Mouse (Mus musculus): ENCODE results near the gene Cops6.
A peak's percentile ranks its signal among the peaks of the same experiment; 100 is the strongest.

The Cops6 gene

GRCm38 (mm10) chr5:138160842-138161665, at the start of gene Cops6:
Gene Cops6, plus strand, starts transcription at chr5:138161071.
- peak; percentile 97 for DNase-seq

DNA sequence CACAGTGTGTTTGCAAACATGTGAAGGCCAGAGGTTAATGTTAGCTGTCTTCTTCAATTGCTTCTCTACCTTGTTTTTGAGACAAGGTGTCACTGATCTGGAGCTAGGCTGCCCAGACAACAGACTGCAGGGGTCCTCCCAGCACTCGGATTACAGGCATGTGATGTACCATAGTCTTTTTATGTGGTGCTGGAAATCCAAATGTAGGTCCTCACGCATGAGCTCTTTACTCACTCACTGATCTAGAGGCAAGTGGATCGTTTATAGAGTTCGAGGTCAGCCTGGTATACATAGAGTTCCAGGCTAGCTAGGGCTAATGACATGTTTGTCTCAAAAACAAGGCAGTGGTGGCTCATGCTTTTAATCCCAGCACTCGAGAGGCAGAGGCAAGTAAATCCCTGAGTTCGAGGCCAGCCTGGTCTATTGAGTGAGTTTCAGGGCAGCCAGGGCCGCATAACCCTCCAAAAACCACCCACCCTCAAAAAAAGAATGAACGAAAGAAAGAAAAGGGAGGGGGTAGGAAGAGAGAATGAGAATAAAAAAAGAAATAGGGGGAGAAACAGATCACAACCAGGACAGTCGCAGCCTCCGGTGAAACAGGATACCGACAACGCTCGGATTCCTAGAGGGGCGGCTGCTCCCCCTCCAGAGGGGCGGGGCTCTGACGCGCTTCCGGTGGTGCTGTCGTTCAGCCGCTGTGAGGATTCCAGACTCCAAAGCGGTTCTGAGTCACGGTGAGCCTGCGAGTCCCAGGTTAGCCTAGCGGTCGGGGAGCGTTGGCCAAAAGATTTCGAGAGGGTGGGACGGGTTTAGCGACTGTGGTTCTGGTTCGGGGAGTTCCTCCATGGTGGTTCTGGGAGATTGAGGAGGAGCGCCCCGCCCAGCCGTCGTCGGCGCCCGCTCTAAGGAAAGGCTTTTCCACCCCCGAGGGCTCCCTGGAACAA, 44.3 kb upstream of the Cops6 start, which contains the start of gene Zscan21:
Gene Zscan21, plus strand, starts transcription at position 649 of the 944 bp plus-strand sequence.
- DNase-seq = peak; percentile 94

DNA sequence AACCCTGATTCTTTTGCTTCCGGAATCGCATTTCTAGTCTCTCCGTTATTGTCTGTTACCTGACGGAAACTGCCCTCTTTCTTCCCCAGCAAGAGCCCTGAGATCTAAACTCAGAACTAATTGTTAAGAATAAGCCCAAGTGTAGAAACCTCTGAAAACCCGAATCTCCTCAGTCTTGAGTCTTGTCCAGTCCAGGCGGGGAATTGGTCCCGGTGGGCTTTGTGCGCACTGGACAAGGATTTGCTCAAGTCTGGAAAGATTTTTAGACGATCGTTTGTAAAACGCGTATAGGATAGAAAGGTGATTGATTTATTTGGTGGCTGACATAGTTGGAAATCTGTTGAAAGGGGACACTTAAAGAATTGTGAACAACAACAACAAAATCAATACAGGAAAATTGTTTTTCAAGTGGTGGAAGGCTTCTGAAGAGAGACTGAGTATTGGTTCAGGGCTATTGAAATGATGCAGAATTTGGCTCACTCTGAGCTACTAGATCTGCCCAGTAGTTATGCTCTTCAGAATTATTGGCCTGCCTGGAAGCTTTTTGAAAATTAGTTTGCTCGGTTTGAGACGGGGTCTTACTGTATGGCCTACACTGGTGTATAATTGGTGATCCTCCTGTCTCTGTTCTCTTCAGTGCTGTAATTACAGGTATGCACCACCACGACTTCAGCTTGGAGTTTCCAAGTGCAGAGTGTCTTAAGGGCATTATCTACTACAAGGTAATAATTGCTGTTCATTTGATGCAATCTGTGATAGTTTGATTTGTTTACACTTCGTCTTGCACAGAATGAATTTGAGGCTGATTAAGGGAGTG, 43.5 kb upstream of the Cops6 start:
- DNase-seq = peak; percentile 15

DNA sequence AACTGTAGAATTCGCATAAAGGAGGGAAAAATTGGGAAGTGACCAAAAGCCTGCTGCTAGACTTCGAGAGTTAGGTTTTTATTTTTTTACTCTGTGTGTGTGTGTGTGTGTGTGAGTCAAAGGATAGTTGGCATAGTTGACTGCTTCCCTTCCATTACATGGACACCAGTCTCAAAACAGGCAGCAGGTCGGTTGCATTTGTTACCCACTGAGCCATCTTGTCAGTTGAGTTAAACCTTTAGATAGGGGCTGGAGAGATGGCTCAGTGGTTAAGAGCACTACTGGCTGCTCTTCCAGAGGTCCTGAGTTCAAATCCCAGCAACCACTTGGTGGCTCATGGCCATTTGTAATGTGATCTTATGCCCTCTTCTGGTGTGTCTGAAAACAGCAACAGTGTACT, 42.8 kb upstream of the Cops6 start:
- no peak for DNase-seq

DNA sequence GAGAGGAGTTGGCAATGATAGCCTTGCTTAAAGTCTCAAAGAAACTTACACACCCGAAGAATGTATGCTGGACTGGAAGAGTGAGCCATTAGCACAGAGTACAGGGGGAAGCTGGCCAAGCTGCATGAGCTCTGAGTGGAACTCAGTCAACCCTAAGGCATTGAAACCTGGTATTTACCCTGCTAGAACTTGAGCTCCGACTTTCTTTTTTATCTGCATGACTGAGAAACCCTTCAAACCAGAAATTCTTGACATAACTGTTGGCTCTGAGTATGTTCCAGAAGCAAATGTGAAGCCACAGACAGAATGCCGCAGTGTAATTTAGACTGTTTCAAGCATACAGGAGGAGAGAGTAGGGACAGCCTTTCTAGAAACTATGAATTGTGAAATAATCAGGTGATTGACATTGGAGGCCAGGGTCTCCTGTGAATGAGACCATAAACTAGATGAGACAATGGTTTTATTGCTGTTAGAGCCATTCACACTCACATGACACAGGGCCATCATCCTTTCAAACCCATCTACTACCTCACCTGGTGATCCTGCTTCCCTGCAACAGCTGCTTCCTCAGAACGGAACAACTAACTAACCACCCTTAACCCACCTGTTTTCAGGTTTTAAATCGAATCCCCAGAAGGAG, 28.3 kb upstream of the Cops6 start:
- DNase-seq = no peak

- DNase-seq = no peak
Measured at GRCm38 (mm10) chr5:138137257-138137656, 23.6 kb upstream of the Cops6 start.

GRCm38 (mm10) chr5:138137935-138138549, 22.8 kb upstream of the Cops6 start:
- DNase-seq = peak; percentile 73

GRCm38 (mm10) chr5:138138585-138138984, 22.3 kb upstream of the Cops6 start:
- DNase-seq = no peak

- no peak for DNase-seq
Measured at GRCm38 (mm10) chr5:138154390-138154789, 6.5 kb upstream of the Cops6 start.

DNA sequence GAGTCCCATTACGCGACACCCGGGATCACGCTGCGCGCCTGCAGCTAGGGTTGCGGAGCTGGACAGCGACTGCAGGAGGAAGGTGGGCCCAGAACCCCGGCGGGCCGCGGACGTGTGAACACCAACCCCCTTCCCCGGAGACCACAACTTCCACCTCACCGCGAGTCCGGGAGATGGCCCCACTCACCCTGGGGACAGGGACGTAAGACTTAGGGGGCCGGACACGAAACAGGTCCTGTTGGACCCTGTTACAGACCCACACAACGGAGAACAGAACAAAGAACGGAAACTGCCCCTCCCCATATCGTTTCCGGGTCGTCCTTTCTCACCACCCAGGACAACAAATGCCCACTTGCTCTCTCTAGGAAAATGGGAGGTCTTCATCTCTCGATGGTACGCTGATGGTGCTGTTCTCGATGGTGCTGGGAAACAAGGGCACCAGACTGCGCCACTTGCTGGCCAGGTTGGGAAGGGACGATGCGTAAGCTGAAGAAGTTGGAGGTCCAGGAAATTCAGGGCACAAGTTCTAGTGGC, 5.4 kb upstream of the Cops6 start, which contains the start of gene Zfp113:
Gene Zfp113, minus strand, starts transcription at position 302 of the 534 bp plus-strand sequence.
- peak; percentile 99 for DNase-seq

DNA sequence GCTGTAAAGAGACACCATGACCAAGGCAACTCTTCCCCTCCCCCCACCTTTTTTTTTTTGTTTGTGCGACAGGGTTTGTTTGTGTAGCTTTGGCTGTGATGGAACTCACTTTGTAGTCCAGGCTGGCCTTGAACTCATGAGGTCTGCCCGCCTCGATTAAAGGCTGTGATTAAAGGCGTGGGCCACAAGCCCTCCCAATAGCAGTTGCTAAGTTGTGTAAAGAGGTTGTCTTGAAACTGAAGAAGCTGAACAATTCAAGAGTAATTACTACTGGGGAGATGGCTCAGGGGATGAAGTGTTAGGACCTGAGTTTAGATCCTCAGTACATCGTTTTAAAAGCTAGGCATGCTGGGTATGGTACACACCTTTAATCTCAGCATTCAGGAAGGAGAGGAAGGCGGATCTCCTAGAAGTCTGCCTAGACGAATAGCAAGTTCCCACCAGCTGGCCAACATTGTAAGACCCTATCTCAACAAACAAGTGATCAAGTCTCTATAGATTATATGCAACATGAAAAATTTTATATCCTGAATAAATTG, 578 bp upstream of the Cops6 start:
- DNase-seq = no peak

- DNase-seq = no peak
Measured at GRCm38 (mm10) chr5:138163046-138163445, 2.2 kb downstream of the Cops6 start.

DNA sequence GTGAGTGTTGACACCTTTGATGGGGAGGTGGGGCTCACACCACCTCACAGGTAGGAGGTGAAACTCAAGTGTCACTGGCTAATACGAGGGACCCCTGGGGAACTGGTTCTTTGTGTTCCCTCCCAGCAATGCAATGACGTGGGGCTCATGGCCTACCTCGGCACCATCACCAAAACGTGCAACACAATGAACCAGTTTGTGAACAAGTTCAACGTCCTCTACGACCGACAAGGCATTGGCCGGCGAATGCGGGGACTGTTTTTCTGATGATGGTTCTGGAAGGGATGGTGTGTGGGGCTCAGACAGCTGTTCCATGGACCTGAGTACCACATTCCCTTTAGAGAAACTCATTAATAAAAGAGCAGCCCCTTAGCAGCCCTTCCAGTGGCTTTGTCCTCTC, 2.7 kb downstream of the Cops6 start:
- no peak for DNase-seq

GRCm38 (mm10) chr5:138165594-138165993, 4.7 kb downstream of the Cops6 start:
- DNase-seq = no peak

GRCm38 (mm10) chr5:138170936-138171561, 10.2 kb downstream of the Cops6 start:
- DNase-seq = peak; percentile 99

GRCm38 (mm10) chr5:138171695-138172491, 11.0 kb downstream of the Cops6 start, which contains the start of the genes Ap4m1 and Mcm7:
Gene Ap4m1, plus strand, starts transcription at chr5:138172002.
Gene Mcm7, minus strand, starts transcription at chr5:138172422.
- peak; percentile 99 for DNase-seq

GRCm38 (mm10) chr5:138173217-138173616, 12.3 kb downstream of the Cops6 start:
- no peak for DNase-seq

DNA sequence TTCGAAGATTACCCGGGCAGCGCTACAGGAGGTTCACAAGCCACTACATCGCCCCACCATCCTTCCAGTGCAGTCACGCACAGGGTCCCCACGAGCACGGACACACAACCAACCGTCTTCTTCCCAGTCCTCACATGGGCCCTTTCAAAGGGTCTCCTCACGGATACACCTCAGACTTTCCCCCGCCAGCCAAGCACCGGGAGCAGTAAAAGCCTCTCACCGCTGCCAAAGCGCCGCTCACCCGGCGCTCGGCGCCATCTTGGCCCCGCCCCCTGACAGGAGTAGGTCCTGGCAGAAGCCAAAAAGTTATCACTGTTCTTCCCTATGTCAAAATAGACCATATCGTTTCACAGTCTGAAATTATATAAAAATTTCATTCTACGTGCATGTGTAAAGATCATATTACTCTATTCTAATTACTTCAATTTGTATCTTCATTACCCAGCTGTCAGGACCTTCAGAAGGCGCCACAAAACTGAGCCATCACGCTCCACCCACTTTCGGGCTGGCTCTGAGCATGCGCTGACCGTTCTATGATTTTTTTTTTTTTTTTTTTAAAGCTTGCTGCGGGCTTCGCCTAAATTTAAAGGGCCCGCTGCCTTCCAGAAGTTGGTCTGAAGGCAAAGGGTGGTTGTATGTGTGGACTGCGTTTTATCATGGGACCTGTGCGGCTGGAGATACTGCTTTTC, 26.2 kb downstream of the Cops6 start, which contains the start of the genes Taf6 and Cnpy4:
Gene Taf6, minus strand, starts transcription at position 502 of the 689 bp plus-strand sequence.
Gene Cnpy4, plus strand, starts transcription at position 536 of the 689 bp plus-strand sequence.
- DNase-seq = peak; percentile 95
